Mouse (Mus musculus) thymus, adult 2 months (tissue): ENCODE measurements at regions not wholly inside any gene's neighbourhood (a gene's known extent, or its start where the extent isn't known, plus 50 kb on each side); places are given as distances from the start of the nearest gene placed in this dataset.

Source experiments
- DNase-seq: peaks from one replicate; pipeline ENCODE4 v3.0.0; 2021
- H3K27ac ChIP-seq: fragments of 200-500 bp; 2 replicates; pipeline ENCODE4 v1.5.1; 2012; ENCODE audit warnings: low read length, control low read depth; ENCODE audit not compliant: control insufficient read depth, insufficient read depth
- H3K27me3 ChIP-seq: fragments of 200-500 bp; 2 replicates; pipeline ENCODE4 v1.6.1; 2012; ENCODE audit warnings: mild to moderate bottlenecking, low read length, moderate library complexity, mixed read lengths; ENCODE audit not compliant: control insufficient read depth, insufficient read depth
- H3K36me3 ChIP-seq: fragments of 200-500 bp; 2 replicates; pipeline ENCODE4 v1.6.1; 2012; ENCODE audit warnings: mild to moderate bottlenecking, low read length, moderate library complexity; ENCODE audit not compliant: control insufficient read depth, insufficient read depth
- H3K4me1 ChIP-seq: fragments of 200-500 bp; replicated peaks from 2 replicates; pipeline ENCODE4 v1.6.1; 2012; ENCODE audit warnings: low read length; ENCODE audit not compliant: control insufficient read depth, insufficient read depth
- H3K4me3 ChIP-seq: fragments of 200-500 bp; 2 replicates; pipeline ENCODE4 v1.5.1; 2012; ENCODE audit warnings: mild to moderate bottlenecking, low read length, control low read depth, moderate library complexity; ENCODE audit not compliant: control insufficient read depth, insufficient read depth
- CTCF ChIP-seq: fragments of 200-500 bp; IDR thresholded peaks from 2 replicates; pipeline ENCODE4 v1.5.1; 2012; ENCODE audit warnings: mild to moderate bottlenecking, control low read depth, low read length, moderate library complexity, borderline replicate concordance; ENCODE audit not compliant: control insufficient read depth, poor library complexity, insufficient read depth; ENCODE audit errors: extremely low read depth
- POLR2A ChIP-seq: fragments of 200-500 bp; IDR thresholded peaks from 2 replicates; pipeline ENCODE4 v1.6.1; 2012; ENCODE audit warnings: mild to moderate bottlenecking, low read length, control low read depth, moderate library complexity; ENCODE audit not compliant: control insufficient read depth, poor library complexity, insufficient read depth; ENCODE audit errors: extremely low read depth
- WGBS: fragments of 180-500 bp; shearing (Covaris S2); methylation state at CpG from one replicate; pipeline ENCODE4 v1.1.7; 2018; 5-methylcytosine and 5-hydroxymethylcytosine counted together

GRCm38 (mm10) chr5:112018925-112019324 lies 233.4 kb downstream of the Cryba4 start:
- 72% methylated on average over 7 of the region's 7 CpGs for WGBS
- Histone ChIP-seq H3K4me1 (no peaks in the 10 kb centered on the region), H3K36me3 (no peaks in the 10 kb centered on the region), H3K27me3 (no peaks in the 10 kb centered on the region), H3K27ac (no peak overlapping the region), H3K4me3 (no peak overlapping the region)
- no peak for TF ChIP-seq POLR2A
- no peak for TF ChIP-seq CTCF
- DNase-seq: no peak

- 80% methylated on average over 2 of the region's 2 CpGs for WGBS
- no peak overlapping the region for H3K4me3 ChIP-seq
- H3K27me3 ChIP-seq: no peaks in the 10 kb centered on the region
- no peaks in the 10 kb centered on the region for H3K36me3 ChIP-seq
- no peak for DNase-seq
- no peak overlapping the region for H3K27ac ChIP-seq
- H3K4me1 ChIP-seq: no peaks in the 10 kb centered on the region
- TF ChIP-seq POLR2A (no peak), CTCF (no peak)
Observed at GRCm38 (mm10) chr5:112020882-112021281, 231.4 kb downstream of the Cryba4 start.

GRCm38 (mm10) chr5:112029955-112030354 lies 222.4 kb downstream of the Cryba4 start:
- no peak for DNase-seq
- H3K36me3 ChIP-seq: no peaks in the 10 kb centered on the region
- TF ChIP-seq POLR2A (no peak), CTCF (no peak)
- 69% methylated on average over 11 of the region's 11 CpGs for WGBS
- no peaks in the 10 kb centered on the region for H3K27me3 ChIP-seq
- H3K27ac ChIP-seq: no peak overlapping the region
- H3K4me1 ChIP-seq: no peaks in the 10 kb centered on the region
- no peak overlapping the region for H3K4me3 ChIP-seq

- H3K4me1 ChIP-seq: no peaks in the 10 kb centered on the region
- TF ChIP-seq CTCF (no peak), POLR2A (no peak)
- no peak for DNase-seq
- H3K27ac ChIP-seq: no peak overlapping the region
- no peaks in the 10 kb centered on the region for H3K27me3 ChIP-seq
- no peak overlapping the region for H3K4me3 ChIP-seq
- H3K36me3 ChIP-seq: no peaks in the 10 kb centered on the region
Observed at GRCm38 (mm10) chr5:112032036-112032435, 220.3 kb downstream of the Cryba4 start.

GRCm38 (mm10) chr5:112035426-112035825 lies 216.9 kb downstream of the Cryba4 start:
- H3K27me3 ChIP-seq: no peaks in the 10 kb centered on the region
- no peaks in the 10 kb centered on the region for H3K36me3 ChIP-seq
- no peaks in the 10 kb centered on the region for H3K4me1 ChIP-seq
- H3K4me3 ChIP-seq: no peak overlapping the region
- TF ChIP-seq CTCF: no peak
- TF ChIP-seq POLR2A: no peak
- no peak for DNase-seq
- H3K27ac ChIP-seq: no peak overlapping the region
- 92% methylated on average over 8 of the region's 8 CpGs for WGBS

GRCm38 (mm10) chr5:112037080-112037479 lies 215.2 kb downstream of the Cryba4 start:
- no peaks in the 10 kb centered on the region for H3K4me1 ChIP-seq
- H3K36me3 ChIP-seq: no peaks in the 10 kb centered on the region
- TF ChIP-seq POLR2A: no peak
- no peak for TF ChIP-seq CTCF
- DNase-seq: no peak
- 56% methylated on average over 8 of the region's 8 CpGs for WGBS
- no peak overlapping the region for H3K4me3 ChIP-seq
- H3K27me3 ChIP-seq: no peaks in the 10 kb centered on the region
- H3K27ac ChIP-seq: no peak overlapping the region
